In the genomic region with DNA sequence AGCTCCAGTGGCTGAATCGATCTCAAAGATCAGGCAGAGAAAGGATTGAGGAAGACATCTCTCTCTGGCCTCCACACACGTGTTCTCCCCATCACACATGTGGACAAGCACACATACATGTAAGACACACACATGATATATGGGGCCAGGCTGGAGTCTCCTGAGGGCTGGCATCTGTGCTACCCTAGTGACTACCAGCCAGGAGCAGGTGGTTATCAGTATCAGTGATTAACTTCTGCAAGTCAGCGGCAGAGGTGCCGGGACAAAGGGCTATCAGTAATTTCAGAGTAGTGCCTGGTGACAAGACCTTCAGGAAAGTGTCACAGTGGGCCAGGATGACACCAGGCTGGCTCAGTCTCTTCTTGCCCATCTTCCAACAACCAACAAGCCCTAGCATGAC, we compare ENCODE assay signal across 1 mouse cellular context.
TF ChIP-seq lines count a peak whose summit lies in the region.

No protein-coding gene starts in this region.

TF ChIP-seq in MEL, 35 proteins besides CTCF, POLR2A, EP300 and RAD21 (continued from another document):
- TF ChIP-seq TAL1 (IDR thresholded peaks at IDR 0.05; ENCODE audit: low read length) (peak; percentile 95), MXI1 (IDR thresholded peaks at IDR 0.05; ENCODE audit: low read depth, low read length) (0 out of 2 replicates have a peak, but pooled peaks have one; percentile 20), RCOR1 (IDR thresholded peaks at IDR 0.05; ENCODE audit: low read depth, low read length) (no peak), TBP (IDR thresholded peaks at IDR 0.05; ENCODE audit: low read depth, low read length) (peak; percentile 54), TCF12 (IDR thresholded peaks at IDR 0.05; ENCODE audit: low read depth, low read length) (peak; percentile 89), MYC (IDR thresholded peaks at IDR 0.05; ENCODE audit: low read depth, low read length) (peak; percentile 37; the same call in 1 of the 2 replicates), GATA1 (IDR thresholded peaks at IDR 0.05; ENCODE audit: low read depth, low read length) (peak; percentile 86), SIN3A (IDR thresholded peaks at IDR 0.05; ENCODE audit: low read length) (peak; percentile 59), ZKSCAN1 (IDR thresholded peaks at IDR 0.05; ENCODE audit: low read depth, low read length) (no peak), ETS1 (IDR thresholded peaks at IDR 0.05; ENCODE audit: low read depth, low read length) (peak; percentile 79), ZMIZ1 (IDR thresholded peaks at IDR 0.05; ENCODE audit: low read depth, low read length) (no peak), POLR2AphosphoS5 (IDR thresholded peaks at IDR 0.05; ENCODE audit: borderline replicate concordance, low read depth, low read length) (no peak)
